Mouse (Mus musculus): ENCODE measurements around the gene Supt4a. TPM values are rescaled to one million over a fixed set of nuclear protein-coding genes. Genes with fewer than 3 reads are reported as not detected.

Gene Supt4a
- total RNA-seq, 2 experiments from 2014 or later = 75.2 to 192 TPM

GRCm38 (mm10) chr11:87722168-87722567 lies 15.2 kb upstream of the Supt4a start:
- ATAC-seq (replicated peaks; ENCODE audit: low FRiP score, low TSS enrichment, poor library complexity, severe bottlenecking) = no peak

GRCm38 (mm10) chr11:87722891-87723290 lies 14.5 kb upstream of the Supt4a start:
- ATAC-seq (replicated peaks; ENCODE audit: low FRiP score, low TSS enrichment, poor library complexity, severe bottlenecking) = no peak

- ATAC-seq (replicated peaks; ENCODE audit: low FRiP score, low TSS enrichment, poor library complexity, severe bottlenecking) = no peak
These were observed 11.8 kb upstream of the Supt4a start for GRCm38 (mm10) chr11:87725515-87725914.

- ATAC-seq (replicated peaks; ENCODE audit: low FRiP score, low TSS enrichment, poor library complexity, severe bottlenecking) = peak; percentile 86
These were observed 11.3 kb upstream of the Supt4a start for GRCm38 (mm10) chr11:87725964-87726562.

- no peak for ATAC-seq (replicated peaks; ENCODE audit: low FRiP score, low TSS enrichment, poor library complexity, severe bottlenecking)
These were observed 10.3 kb upstream of the Supt4a start for GRCm38 (mm10) chr11:87727021-87727420.

GRCm38 (mm10) chr11:87727471-87727870 lies 9.9 kb upstream of the Supt4a start:
- no peak for ATAC-seq (replicated peaks; ENCODE audit: low FRiP score, low TSS enrichment, poor library complexity, severe bottlenecking)

- ATAC-seq (replicated peaks; ENCODE audit: low FRiP score, low TSS enrichment, poor library complexity, severe bottlenecking) = no peak
These were observed 8.3 kb upstream of the Supt4a start for GRCm38 (mm10) chr11:87728850-87729592.

- ATAC-seq (replicated peaks; ENCODE audit: low FRiP score, low TSS enrichment, poor library complexity, severe bottlenecking) = peak; percentile 66
These were observed 7.7 kb upstream of the Supt4a start for GRCm38 (mm10) chr11:87729593-87730185.

GRCm38 (mm10) chr11:87730652-87731310 lies 6.6 kb upstream of the Supt4a start:
- no peak for ATAC-seq (replicated peaks; ENCODE audit: low FRiP score, low TSS enrichment, poor library complexity, severe bottlenecking)

- no peak for ATAC-seq (replicated peaks; ENCODE audit: low FRiP score, low TSS enrichment, poor library complexity, severe bottlenecking)
These were observed 3.0 kb upstream of the Supt4a start for GRCm38 (mm10) chr11:87734346-87734745.

- no peak for ATAC-seq (replicated peaks; ENCODE audit: low FRiP score, low TSS enrichment, poor library complexity, severe bottlenecking)
These were observed 1.7 kb upstream of the Supt4a start for GRCm38 (mm10) chr11:87735691-87736090.

GRCm38 (mm10) chr11:87736647-87737134 lies 661 bp upstream of the Supt4a start:
- peak; percentile 76 for ATAC-seq (replicated peaks; ENCODE audit: low FRiP score, low TSS enrichment, poor library complexity, severe bottlenecking)

- ATAC-seq (replicated peaks; ENCODE audit: low FRiP score, low TSS enrichment, poor library complexity, severe bottlenecking) = no peak
These were observed 6.3 kb downstream of the Supt4a start for GRCm38 (mm10) chr11:87743691-87744090.

- ATAC-seq (replicated peaks; ENCODE audit: low FRiP score, low TSS enrichment, poor library complexity, severe bottlenecking) = no peak
These were observed 7.6 kb downstream of the Supt4a start for GRCm38 (mm10) chr11:87744964-87745363.

GRCm38 (mm10) chr11:87745632-87746555 lies 8.5 kb downstream of the Supt4a start:
- no peak for ATAC-seq (replicated peaks; ENCODE audit: low FRiP score, low TSS enrichment, poor library complexity, severe bottlenecking)

- ATAC-seq (replicated peaks; ENCODE audit: low FRiP score, low TSS enrichment, poor library complexity, severe bottlenecking) = no peak
These were observed 10.0 kb downstream of the Supt4a start for GRCm38 (mm10) chr11:87747312-87747711.

GRCm38 (mm10) chr11:87747716-87748115 lies 10.4 kb downstream of the Supt4a start:
- ATAC-seq (replicated peaks; ENCODE audit: low FRiP score, low TSS enrichment, poor library complexity, severe bottlenecking) = no peak

GRCm38 (mm10) chr11:87748132-87749119 lies 11.1 kb downstream of the Supt4a start:
- ATAC-seq (replicated peaks; ENCODE audit: low FRiP score, low TSS enrichment, poor library complexity, severe bottlenecking) = peak; percentile 67

Measured in megakaryocyte-erythroid progenitor cell, adult 5-6 weeks (primary cell).